Mouse (Mus musculus) heart, postnatal 14 days (tissue): ENCODE results near the gene Chmp4b. TPM values are rescaled to one million over a fixed set of nuclear protein-coding genes. Genes with fewer than 3 reads are reported as not detected.

ENCODE experiments used
- total RNA-seq, 2 experiments: library from RNA; stranded (reverse); gene quantifications; 2 replicates each; pipeline ENCODE4 v1.2.3; 2021

The Chmp4b gene
- total RNA-seq, 2 experiments from 2014 or later: 105 to 112 TPM

Other genes with a start within 250 kb of the Chmp4b start
- 10 to 100 TPM; 91.4 to 98.7 TPM for gene Snta1, start 243.6 kb upstream of the Chmp4b start, total RNA-seq
- gene Cbfa2t2, start 215.2 kb upstream of the Chmp4b start, total RNA-seq: 10 to 100 TPM; 21.4 to 21.7 TPM
- under 1 TPM in 1 of 2 experiments, not detected in 1; 0.43 TPM for gene 1700003F12Rik, start 104.6 kb upstream of the Chmp4b start, total RNA-seq
- gene Actl10, start 99.9 kb upstream of the Chmp4b start, total RNA-seq: not detected
- 1 to 10 TPM in 1 of 2 experiments, under 1 TPM in 1; 0.90 to 1.2 TPM for gene Necab3, start 92.8 kb upstream of the Chmp4b start, total RNA-seq
- gene E2f1, start 81.8 kb upstream of the Chmp4b start, total RNA-seq: 1 to 10 TPM; 2.2 to 4.3 TPM
- gene Pxmp4, start 48.0 kb upstream of the Chmp4b start, total RNA-seq: 10 to 100 TPM; 23.8 to 28.5 TPM
- gene Zfp341, start 38.4 kb upstream of the Chmp4b start, total RNA-seq: 1 to 10 TPM; 2.3 to 2.6 TPM
- gene 4930519P11Rik, start 38.3 kb upstream of the Chmp4b start, total RNA-seq: not detected
- gene Gm14214, start 118.3 kb downstream of the Chmp4b start, total RNA-seq: not detected
- 100 to 1,000 TPM; 119 to 131 TPM for gene Raly, start 139.4 kb downstream of the Chmp4b start, total RNA-seq
- not detected for gene a, start 139.7 kb downstream of the Chmp4b start, total RNA-seq
- gene Eif2s2, start 241.2 kb downstream of the Chmp4b start, total RNA-seq: 10 to 100 TPM; 51.6 to 54.7 TPM